Mouse (Mus musculus) spleen, adult 2 months (tissue): Measurements from ENCODE around the gene D930007J09Rik. TPM values are rescaled to one million over a fixed set of nuclear protein-coding genes. Genes with fewer than 3 reads are reported as not detected.
A peak's percentile ranks its signal among the peaks of the same experiment; 100 is the strongest.

Experiments used
- DNase-seq, 2 experiments: peaks; one replicate each; pipeline versions ENCODE4 v3.0.0 to v3.0.0-alpha.2; 2012 to 2021; ENCODE audit warnings: low spot score in 2 of 2, low read depth in 1 of 2
- H3K27ac ChIP-seq: fragments of 200-500 bp; 2 replicates; pipeline ENCODE4 v1.5.1; 2012; ENCODE audit warnings: low read length, inconsistent platforms; ENCODE audit not compliant: insufficient read depth
- H3K27me3 ChIP-seq: fragments of 200-500 bp; 2 replicates; pipeline ENCODE4 v1.6.1; 2012; ENCODE audit warnings: mild to moderate bottlenecking, moderate library complexity, low read length, inconsistent platforms; ENCODE audit not compliant: control insufficient read depth, insufficient read depth
- H3K36me3 ChIP-seq: fragments of 200-500 bp; 2 replicates; pipeline ENCODE4 v1.6.1; 2012; ENCODE audit warnings: mild to moderate bottlenecking, low read length, inconsistent platforms; ENCODE audit not compliant: control insufficient read depth, insufficient read depth
- H3K4me1 ChIP-seq: fragments of 200-500 bp; 2 replicates; pipeline ENCODE4 v1.6.1; 2011; ENCODE audit warnings: inconsistent platforms; ENCODE audit not compliant: control insufficient read depth, insufficient read depth, insufficient read length
- H3K4me3 ChIP-seq: fragments of 200-500 bp; 2 replicates; pipeline ENCODE4 v1.5.1; 2011; ENCODE audit warnings: mild to moderate bottlenecking, inconsistent platforms; ENCODE audit not compliant: insufficient read depth, insufficient read length; ENCODE audit errors: extremely low read depth
- CTCF ChIP-seq: fragments of 200-500 bp; IDR thresholded peaks from 2 replicates; pipeline ENCODE4 v1.5.1; 2011; ENCODE audit warnings: mild to moderate bottlenecking, inconsistent platforms; ENCODE audit not compliant: insufficient read depth, insufficient read length, insufficient replicate concordance; ENCODE audit errors: extremely low read depth
- POLR2A ChIP-seq: fragments of 200-500 bp; IDR thresholded peaks from 2 replicates; pipeline ENCODE4 v1.6.1; 2011; ENCODE audit warnings: low read depth, low read length, inconsistent platforms
- WGBS: fragments of 180-500 bp; shearing (Covaris S2); methylation state at CpG from one replicate; pipeline ENCODE4 v1.1.7; 2018; 5-methylcytosine and 5-hydroxymethylcytosine counted together
- polyA plus RNA-seq: library from polyadenylated mRNA; depleted of rRNA; stranded (reverse); fragments of >200 nt; gene quantifications from 2 replicates; pipeline ENCODE4 v1.2.3, GENCODE M21; 2012

Gene D930007J09Rik
- polyA plus RNA-seq, 1 experiment = not detected

DNA sequence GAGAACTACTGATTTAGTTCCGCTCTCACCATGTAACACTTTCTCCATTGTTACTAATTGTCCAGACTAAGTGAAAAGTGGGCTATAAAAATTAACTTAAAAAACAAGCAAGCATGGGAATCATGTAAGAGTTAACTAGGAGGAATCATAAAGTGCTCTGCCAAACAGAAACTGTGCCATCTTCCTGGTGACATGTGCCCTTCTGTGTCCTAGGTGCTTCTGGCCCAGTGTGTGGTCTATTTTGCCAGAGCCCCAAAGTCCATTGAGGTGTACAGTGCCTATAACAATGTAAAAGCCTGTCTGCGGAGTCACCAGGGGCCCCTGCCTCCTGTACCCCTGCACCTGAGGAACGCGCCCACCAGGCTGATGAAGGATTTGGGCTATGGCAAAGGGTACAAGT lies 19.0 kb upstream of the D930007J09Rik start:
- DNase-seq = no peak
- Histone ChIP-seq H3K36me3 (peaks cover 34% of the 10 kb centered on the region), H3K27ac (no peak overlapping the region), H3K27me3 (no peaks in the 10 kb centered on the region), H3K4me1 (peaks cover 2% of the 10 kb centered on the region; the same call in 1 of the 2 replicates), H3K4me3 (no peak overlapping the region)
- no peak for TF ChIP-seq POLR2A
- no peak for TF ChIP-seq CTCF
- 96% methylated on average over 4 of the region's 4 CpGs for WGBS

GRCm38 (mm10) chr13:32819926-32820325 lies 17.3 kb upstream of the D930007J09Rik start:
- no peaks in the 10 kb centered on the region for H3K4me1 ChIP-seq
- H3K27ac ChIP-seq = no peak overlapping the region
- H3K36me3 ChIP-seq = peaks cover 41% of the 10 kb centered on the region
- no peak for TF ChIP-seq POLR2A
- no peak for TF ChIP-seq CTCF
- no peak overlapping the region for H3K4me3 ChIP-seq
- H3K27me3 ChIP-seq = no peaks in the 10 kb centered on the region
- 91% methylated on average over 5 of the region's 5 CpGs for WGBS
- DNase-seq = no peak

- no peaks in the 10 kb centered on the region for H3K4me1 ChIP-seq
- peaks cover 42% of the 10 kb centered on the region for H3K36me3 ChIP-seq
- H3K4me3 ChIP-seq = no peak overlapping the region
- no peak for DNase-seq
- TF ChIP-seq POLR2A = no peak
- no peak for TF ChIP-seq CTCF
- WGBS = 94% methylated on average over 3 of the region's 3 CpGs
- H3K27me3 ChIP-seq = no peaks in the 10 kb centered on the region
- H3K27ac ChIP-seq = no peak overlapping the region
These were observed 16.6 kb upstream of the D930007J09Rik start for GRCm38 (mm10) chr13:32819241-32819640.

GRCm38 (mm10) chr13:32807624-32808023 lies 5.0 kb upstream of the D930007J09Rik start:
- H3K4me3 ChIP-seq = no peak overlapping the region
- 50% methylated on average over 3 of the region's 3 CpGs for WGBS
- peaks cover 4% of the 10 kb centered on the region; the same call in 1 of the 2 replicates for H3K4me1 ChIP-seq
- no peak for DNase-seq
- H3K27me3 ChIP-seq = no peaks in the 10 kb centered on the region
- H3K27ac ChIP-seq = no peak overlapping the region
- TF ChIP-seq CTCF (no peak), POLR2A (no peak)
- peaks cover 17% of the 10 kb centered on the region for H3K36me3 ChIP-seq

GRCm38 (mm10) chr13:32806820-32807219 lies 4.2 kb upstream of the D930007J09Rik start:
- Histone ChIP-seq H3K27ac (no peak overlapping the region), H3K4me3 (no peak overlapping the region), H3K36me3 (peaks cover 17% of the 10 kb centered on the region), H3K27me3 (no peaks in the 10 kb centered on the region), H3K4me1 (peaks cover 6% of the 10 kb centered on the region; the same call in 1 of the 2 replicates)
- no peak for DNase-seq
- TF ChIP-seq CTCF = no peak
- no peak for TF ChIP-seq POLR2A
- WGBS = 94% methylated on average over 7 of the region's 7 CpGs

GRCm38 (mm10) chr13:32803701-32804345 lies 1.2 kb upstream of the D930007J09Rik start:
- H3K27me3 ChIP-seq = no peaks in the 10 kb centered on the region
- peaks cover 6% of the 10 kb centered on the region; the same call in 1 of the 2 replicates for H3K4me1 ChIP-seq
- H3K27ac ChIP-seq = no peak overlapping the region
- WGBS = 89% methylated on average over 4 of the region's 4 CpGs
- no peak for DNase-seq
- H3K36me3 ChIP-seq = peaks cover 13% of the 10 kb centered on the region
- H3K4me3 ChIP-seq = no peak overlapping the region
- no peak for TF ChIP-seq POLR2A
- TF ChIP-seq CTCF = no peak

GRCm38 (mm10) chr13:32801693-32802221 lies 892 bp downstream of the D930007J09Rik start, which contains the start of gene Wrnip1:
Gene Wrnip1, plus strand, starts transcription at chr13:32802038.
- H3K4me1 ChIP-seq = peaks cover 6% of the 10 kb centered on the region; the same call in 1 of the 2 replicates
- under 1% methylated on average over 43 of the region's 51 CpGs for WGBS
- peak; percentile 93 to 94 for DNase-seq
- H3K27me3 ChIP-seq = no peaks in the 10 kb centered on the region
- TF ChIP-seq CTCF (peak; percentile 4; the same call in 1 of the 2 replicates), POLR2A (peak; percentile 56)
- peaks cover 5% of the 10 kb centered on the region for H3K36me3 ChIP-seq
- H3K4me3 ChIP-seq = peak within 1 kb of the TSS; percentile 74
- H3K27ac ChIP-seq = peak within 1 kb of the TSS; percentile 47
